Mouse (Mus musculus): Measurements from ENCODE around the gene Tmem203. TPM values are rescaled to one million over a fixed set of nuclear protein-coding genes. Genes with fewer than 3 reads are reported as not detected.
A peak's percentile ranks its signal among the peaks of the same experiment; 100 is the strongest.

Gene Tmem203
- total RNA-seq, 2 experiments from 2014 or later: 12.7 to 13.4 TPM

DNA sequence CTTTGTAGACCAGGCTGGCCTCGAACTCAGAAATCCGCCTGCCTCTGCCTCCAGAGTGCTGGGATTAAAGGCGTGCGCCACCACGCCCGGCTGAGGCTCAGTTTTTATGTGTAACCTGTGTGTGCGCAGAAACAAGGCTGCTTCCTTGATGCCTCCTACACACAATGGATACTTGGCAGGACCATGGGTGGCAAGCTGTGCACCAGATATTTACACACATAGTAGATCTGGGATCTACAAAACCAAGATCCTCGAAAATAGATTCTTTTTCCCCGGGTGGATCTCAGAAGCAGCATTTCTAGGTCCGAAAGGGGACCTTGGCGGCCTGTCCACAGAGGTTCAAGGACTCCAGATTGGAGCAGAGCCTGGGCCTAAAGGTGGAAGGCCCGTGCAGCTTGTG is 6.6 kb downstream of the Tmem203 start:
- no peak for DNase-seq
- intact Hi-C loops (cut with DNase I): no loop called here

DNA sequence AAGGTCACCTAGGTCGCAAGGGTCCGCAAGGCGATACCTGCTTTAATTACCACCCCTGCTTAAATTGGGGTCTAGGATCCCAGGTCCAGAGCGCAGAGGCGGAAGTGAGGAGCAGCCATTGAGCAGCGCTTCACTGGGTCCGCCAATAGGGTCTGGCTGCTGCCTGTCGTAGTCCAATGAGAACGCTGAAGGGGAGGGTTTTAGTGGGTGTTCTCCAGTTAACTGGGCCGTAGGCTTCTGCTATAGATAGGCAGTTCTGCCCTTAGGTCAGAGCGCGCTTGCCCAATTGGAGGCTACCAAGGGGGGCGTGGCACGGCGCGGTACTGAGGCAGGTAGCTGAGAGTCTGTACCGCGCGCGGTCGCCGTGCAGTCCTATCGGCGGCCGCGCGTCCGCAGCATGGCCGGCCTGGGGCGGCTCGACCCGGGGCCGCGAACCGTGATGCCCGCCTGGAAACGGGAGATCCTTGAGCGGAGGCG is 7.1 kb downstream of the Tmem203 start, which contains the start of gene Tprn:
Tprn (plus strand) TSS at position 328 of the 477 bp plus-strand sequence.
- DNase-seq: peak; percentile 92 to 93
- intact Hi-C loops (cut with DNase I): no loop called here

DNA sequence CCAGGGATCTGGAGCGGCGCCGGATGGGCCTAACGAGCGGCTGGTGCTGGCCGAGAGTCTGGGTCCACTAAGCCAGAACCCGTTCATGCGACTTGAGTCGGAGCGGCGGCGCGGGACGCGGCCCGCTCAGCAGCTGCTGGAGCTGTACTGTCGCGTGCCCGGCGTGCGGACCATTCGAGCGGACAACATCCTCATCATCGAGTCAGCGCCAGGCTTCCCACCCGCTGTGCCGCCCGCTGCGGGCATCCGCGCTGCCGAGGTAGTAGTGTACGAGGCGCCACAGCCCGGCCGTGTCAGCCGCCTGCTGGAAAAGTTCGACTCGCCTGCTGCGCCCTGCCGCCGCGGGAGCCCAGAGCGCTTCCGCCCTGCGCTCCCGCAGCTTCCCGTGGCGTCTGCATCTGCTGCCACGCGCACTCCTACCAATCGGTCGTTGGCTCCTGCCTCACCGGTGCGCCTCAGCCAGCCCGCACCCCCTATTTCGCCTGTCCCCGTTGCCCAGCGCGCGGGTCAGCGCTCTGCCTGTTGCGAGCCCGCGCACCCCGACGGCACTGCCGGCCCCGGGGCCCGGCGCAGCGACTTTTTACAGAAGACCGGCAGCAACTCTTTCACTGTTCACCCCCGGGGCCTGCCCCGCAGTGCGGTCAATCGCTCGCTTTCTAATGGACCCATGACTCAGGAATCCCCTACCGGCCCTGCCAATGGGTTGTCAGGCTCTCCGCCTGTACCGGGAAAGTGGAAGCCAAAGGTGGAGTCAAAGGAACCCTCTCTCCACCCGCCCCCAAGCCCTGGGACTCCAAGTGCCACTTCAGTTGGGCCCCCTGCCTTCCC is 7.8 kb downstream of the Tmem203 start:
- peak; percentile 33 to 46 for DNase-seq
- intact Hi-C loops (cut with DNase I): no loop called here

DNA sequence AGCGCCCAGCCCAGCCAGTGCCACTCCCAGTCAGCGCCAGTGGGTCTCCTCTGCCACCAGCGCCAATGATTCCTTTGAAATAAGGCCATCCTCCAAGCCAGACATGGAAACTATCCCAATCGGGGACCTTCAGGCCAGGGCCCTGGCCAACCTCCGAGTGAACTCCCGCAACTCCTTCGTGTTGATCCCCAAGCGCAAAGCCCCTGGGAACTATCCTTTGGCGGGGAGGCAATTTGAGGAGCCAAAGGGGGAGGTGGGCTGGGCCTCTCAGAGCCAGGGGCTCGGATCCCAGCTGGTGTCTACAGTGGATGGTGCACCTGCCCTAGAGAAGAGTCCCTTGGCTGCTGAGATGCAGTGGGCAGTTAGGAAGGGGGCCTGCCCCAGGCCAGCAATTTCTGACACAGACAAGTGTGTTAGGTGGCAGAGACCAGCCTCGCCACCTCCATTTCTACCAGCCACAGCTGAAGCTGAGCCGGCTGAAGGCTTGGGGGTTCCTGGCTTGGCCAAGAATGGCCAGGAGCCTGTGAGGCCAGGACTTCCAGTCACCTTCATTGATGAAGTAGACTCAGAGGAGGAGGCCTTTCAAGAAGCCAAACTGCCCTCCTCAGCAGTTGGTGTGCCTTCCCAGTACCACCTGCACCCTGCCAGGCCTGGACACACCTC is 8.5 kb downstream of the Tmem203 start:
- intact Hi-C loops (cut with DNase I): no loop called here
- DNase-seq: no peak

DNA sequence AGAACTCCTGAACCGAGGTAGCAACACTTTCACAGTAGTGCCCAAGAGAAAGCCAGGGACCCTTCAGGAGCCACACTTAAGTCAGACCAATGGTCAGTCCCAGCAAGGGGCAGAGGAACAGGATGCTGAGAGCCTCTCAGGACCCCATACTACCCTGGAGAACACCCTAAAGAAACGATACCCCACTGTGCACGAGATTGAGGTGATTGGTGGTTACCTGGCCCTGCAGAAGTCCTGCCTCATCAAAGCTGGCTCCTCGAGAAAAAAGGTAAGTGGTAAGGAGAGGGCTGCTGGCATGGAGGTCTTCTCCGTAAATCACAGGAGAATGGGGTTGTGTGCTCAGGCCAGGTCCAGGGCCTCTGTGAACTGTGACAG is 9.0 kb downstream of the Tmem203 start:
- intact Hi-C loops (cut with DNase I): no loop called here
- DNase-seq: no peak

DNA sequence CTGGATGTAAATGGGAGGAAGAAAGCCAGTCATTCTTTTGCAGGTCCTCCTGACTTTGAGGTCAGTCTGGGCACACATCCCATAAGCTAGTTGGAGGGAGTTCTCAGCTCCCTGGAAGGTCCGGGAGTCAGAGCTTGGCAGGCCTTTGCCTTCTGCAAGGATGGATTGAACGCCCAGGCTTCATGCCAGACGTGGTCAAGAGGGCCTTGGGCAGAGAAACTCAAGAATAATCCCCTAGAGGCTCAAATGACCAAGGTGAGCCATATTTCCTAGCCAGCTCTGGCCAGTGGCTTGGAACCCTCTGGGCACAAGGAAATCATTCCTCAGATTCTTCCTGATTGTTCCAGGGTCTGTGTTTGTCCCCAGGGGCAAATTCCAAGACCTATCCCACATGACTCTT is 9.6 kb downstream of the Tmem203 start:
- intact Hi-C loops (cut with DNase I): no loop called here
- DNase-seq: no peak

DNA sequence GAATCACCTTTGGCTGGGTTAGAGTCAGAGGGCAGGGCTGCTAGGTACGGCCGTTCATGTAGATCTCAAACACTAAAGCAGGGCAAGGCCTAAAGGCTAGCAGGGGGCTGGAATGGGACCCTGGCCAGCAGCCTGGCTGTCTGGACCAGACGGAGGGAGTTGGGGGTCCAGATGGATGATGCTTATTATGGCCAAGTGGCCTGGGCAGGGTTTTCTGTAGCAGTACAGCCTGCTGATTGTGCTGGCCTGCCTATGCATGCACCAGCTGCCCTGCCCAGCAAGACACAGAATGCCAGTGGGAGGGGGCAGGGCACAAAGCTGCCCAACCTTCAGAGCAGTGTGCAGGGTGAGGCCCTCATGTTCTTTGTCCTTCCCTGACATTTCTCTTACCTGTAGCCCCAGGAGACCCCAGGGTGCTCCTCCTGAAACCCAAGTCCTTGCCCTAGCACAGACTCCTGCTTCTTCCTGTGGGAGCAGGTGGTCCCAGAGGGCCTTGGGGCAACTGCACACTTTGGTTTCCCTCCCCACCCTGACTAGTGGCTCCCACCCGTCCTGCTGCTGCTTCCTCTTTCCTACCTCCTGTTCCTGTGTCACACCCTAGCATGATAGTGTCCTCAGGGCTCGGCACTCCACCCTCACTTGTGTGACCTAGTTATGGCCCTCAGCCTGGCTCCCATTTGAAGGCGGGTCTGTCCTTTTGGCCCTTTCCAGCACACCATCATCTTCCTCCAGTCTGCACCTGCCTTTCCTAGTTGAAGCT is 10.8 kb downstream of the Tmem203 start:
- intact Hi-C loops (cut with DNase I): no loop called here
- peak in 1 of 2 experiments; percentile 42 for DNase-seq

DNA sequence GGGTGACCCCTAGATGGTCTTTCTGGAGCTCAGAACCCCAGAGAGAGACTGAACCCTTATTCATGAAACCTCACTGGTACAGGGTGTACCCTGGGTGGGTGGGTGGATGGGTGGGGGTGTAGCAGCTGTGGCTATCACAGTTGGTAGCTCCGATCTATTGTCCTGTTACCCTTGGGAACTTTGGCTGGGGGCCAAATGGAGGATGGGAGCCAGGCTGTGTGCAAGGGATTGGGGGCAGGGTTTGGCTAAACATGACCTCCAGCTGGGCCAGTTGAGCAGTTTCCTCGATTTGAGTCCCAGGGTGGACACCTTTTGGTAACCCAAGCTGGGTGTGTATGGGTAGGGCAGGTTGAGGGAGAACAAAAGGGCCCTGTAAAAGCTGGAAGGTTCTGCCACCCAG is 11.5 kb downstream of the Tmem203 start:
- DNase-seq: peak; percentile 45 to 59

DNA sequence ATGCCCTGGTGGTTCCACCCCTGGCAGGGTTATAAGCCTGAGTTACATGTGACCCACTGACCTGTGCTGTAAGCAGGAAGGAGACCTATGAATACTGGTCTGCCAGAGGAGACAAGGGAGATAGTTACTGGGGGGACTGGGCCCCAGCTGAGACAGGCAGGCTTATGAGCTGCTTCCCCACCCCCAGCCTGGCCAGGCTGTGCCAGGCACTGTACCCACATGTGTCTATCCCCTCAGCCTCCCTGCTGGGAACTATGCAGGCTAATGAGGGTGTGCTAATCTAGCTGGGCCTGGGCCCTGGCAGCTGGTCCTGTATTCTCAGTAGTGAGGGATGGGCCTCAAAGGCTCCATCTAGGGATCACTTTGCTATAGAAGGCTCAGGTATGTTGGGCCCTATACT is 12.0 kb downstream of the Tmem203 start:
- intact Hi-C loops (cut with DNase I): no loop called here
- DNase-seq: no peak

More for the DNA sequence above, 11.5 kb downstream of the Tmem203 start:
- intact Hi-C loops (cut with DNase I): no loop called here

DNA sequence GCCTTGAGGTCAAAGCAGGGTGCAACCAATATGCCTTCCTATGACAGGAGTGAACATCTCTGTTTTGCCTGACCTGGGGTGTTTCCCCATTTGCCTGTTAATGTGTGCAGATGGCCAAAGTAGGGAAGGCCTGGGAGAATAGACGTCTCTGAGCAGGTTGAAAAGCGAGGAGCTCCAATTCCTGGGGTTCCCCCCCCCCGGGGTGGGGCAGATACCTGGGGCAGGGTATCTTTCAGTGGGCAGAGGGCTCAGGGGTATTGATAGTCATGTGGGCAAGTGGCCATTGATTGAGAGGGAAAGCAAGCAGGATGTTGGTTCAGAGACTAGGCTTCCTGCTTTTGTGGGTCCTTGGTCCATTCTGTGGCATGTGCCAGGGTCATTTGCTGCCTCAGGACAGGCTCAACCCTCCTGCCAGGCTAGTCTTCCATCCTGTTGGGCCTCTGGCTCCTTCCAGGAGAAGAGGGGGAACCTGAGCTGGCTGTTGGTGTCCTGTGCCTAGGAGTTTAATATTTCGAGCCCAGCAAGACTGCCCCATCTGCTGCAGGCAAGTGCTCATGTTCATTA is 12.6 kb downstream of the Tmem203 start:
- DNase-seq: no peak
- intact Hi-C loops (cut with DNase I): no loop called here

DNA sequence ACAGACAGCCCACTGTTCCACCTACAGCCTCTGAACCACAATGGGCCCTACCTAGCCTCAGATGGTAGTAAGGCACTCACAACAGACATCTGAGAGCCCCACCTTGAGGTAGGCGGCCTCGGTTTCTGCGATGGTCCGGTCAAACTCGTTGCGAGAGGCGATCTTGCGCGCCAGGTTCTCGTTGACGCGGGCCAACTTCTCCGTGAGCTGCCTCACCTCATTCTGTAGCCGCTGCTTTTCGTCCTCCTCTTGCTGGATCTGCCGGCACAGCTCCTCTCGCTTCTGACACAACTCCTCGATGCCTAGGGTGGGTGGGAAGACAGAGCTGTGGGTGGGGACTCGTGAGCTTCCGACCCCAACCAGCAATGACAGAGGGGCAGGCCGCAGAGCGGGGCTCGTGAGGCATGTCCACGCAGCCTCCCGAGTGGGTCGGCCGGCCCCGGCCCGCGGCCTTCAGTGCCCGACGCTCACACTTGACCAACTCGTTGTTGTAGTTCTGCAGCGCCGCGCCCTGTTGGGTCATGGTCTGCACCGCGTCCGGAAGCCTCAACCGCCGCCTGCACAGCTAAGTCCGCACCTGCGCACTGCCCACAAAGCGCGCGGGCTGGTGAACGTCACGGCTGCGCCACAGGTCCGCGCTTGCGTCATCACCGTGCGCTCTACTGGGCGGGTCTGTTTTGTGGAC is 16.7 kb downstream of the Tmem203 start, which contains the start of the genes Ssna1 and Anapc2:
Ssna1 (minus strand) TSS at position 612 of the 685 bp plus-strand sequence.
Anapc2 (plus strand) TSS at position 652 of the 685 bp plus-strand sequence.
- DNase-seq: peak; percentile 98 to 99
- intact Hi-C loops (cut with DNase I): no loop called here

DNA sequence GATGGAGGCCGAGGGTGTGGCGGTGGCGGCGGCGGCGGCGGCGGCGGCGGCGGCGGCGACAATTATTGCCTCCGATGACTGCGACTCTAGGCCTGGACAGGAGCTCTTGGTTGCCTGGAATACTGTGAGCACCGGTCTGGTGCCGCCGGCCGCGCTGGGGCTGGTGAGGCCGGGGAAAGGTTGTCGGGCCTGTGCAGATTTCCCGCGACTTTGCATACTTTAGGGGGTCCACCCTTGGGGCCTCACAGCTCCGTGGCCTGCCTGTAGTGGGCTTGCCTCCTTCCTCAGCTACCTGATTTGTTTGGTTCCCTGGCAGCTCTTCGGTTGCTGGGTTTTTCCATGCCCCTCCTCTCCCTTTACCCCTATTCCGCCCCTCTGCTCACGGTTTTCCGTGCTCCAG is 17.3 kb downstream of the Tmem203 start:
- intact Hi-C loops (cut with DNase I): no loop called here
- DNase-seq: no peak

DNA sequence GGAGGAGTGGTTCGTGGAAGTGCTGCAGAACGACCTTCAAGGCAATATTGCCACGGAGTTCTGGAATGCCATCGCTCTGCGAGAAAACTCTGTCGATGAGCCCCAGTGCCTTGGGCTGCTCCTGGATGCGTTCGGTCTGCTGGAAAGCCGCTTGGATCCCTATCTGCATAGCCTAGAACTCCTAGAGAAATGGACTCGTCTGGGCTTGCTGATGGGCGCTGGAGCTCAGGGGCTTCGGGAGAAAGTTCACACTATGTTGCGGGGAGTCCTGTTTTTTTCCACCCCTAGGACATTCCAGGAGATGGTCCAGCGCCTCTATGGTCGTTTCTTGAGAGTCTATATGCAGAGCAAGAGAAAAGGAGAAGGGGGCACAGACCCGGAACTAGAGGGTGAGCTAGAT is 17.8 kb downstream of the Tmem203 start:
- intact Hi-C loops (cut with DNase I): no loop called here
- no peak for DNase-seq

DNA sequence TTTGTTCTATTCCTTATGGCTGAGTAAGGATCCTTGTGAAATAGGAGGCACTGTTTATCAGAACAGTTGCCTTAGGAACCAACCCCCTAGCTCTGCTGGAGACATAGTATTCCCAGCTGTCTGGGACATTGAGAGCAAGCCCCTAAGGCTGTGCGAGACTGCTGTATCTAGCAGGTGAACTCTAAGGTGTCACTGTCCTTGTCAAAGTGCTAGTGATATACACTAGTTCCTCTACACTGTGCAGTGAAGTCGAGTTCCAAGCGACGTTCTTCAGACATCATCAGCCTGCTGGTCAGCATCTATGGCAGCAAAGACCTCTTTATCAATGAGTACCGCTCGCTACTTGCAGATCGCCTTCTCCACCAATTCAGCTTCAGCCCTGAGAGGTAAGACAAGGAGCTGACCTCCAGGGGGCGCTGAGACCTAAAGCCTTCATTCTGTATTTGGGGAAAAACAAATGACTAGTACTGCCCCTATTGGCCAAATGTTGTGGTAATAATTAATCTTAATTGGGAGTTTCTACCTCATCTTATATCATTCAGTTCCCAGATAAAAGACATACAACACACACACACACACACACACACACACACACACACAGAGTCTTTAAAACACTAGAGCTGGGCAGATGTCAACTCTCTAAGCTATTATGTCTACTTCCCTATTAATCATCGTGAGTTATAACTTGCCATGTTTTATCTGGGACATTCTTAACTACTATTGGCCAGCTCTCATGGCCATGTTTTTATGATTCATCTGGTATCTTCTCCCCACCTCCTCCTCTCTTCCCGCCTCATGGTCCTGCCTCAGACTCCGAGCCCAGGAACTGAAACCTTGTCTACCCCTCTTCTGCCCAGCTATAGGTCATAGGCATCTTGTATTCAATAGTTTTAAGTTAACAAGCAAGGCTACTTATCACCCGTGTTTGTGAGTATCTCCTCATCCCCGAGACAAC is 24.0 kb downstream of the Tmem203 start:
- intact Hi-C loops (cut with DNase I): loop anchor here (5.0 kb wide), 1 partner anchor 53 kb away; the partner anchor contains the start of gene Man1b1
- peak; percentile 82 to 89 for DNase-seq

DNA sequence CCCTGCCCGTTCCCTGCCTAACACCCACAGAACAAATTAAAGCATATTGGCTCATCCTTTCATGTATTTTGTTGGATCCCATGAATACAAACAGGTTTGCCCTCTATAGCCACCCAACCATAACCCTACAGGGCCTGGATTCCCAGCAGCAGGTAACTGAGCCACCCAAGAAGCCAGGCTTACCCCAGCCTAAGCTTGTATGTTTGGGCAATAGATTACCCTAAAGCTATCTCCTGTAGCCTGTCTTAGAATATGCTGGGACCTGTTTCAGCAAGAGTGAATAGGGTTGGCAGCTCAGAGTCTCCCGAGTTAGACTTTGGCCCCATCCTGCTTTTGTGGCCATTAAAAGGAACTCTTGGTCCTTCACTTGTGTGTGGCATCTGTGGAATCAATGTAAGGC is 30.3 kb downstream of the Tmem203 start:
- intact Hi-C loops (cut with DNase I): no loop called here
- DNase-seq: no peak

DNA sequence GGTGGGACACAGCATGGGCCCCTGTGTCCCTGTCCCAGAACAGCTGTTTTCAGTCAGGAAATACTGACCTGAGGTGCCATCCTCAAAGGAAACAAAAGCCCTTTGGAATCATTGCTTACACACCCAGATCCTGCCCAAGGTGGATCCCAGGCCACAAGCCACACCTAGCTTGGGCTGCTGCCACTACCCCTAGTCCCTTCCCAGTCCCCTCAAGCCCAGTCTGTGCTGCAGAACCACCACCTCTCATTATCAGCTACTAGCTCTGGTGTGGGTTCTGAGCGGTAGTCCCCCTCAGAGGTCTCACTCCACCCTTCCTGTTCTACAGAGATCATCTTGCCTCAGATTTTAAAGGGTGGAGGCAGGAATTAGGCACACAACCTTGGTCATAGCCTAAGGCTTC is 31.1 kb downstream of the Tmem203 start:
- intact Hi-C loops (cut with DNase I): no loop called here
- DNase-seq: no peak

DNA sequence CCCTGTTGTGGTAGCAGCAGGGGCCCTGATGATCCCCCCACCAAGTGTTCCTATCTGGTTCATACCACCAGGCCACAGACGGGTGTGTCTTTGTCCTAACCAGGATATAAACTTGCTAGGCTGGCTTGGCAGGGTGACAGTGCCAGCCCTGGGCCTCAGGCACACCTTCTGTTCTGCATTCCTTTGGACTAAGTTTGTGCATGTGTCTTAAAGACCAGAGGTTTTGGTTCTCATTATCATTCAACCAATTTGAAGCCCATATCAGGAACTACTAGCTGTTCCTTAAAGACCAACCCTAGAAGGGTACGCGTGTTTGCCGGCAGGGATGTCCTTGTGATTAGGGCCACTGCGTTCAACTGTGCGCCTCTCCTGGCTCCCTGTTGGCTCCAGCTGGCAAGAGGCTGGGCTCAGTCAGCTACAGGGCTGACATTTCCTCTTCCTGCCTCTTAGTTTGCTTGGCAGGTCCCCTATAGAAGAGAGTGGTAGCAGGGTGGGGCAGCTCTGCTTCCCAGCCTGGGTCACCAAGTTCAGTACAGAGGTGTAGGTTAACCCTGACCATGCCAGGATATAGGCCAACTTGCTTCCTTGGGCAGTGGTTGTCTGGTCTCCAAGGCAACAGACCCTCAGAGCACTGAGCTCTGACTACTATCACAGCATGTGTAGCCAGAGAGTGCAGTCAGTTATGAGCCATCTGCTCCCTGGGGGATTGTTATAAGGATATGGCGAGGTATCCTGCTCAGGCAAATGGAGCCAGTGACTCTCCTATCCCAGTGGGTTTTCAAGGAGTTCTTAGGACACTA is 31.8 kb downstream of the Tmem203 start:
- no peak for DNase-seq
- intact Hi-C loops (cut with DNase I): no loop called here
